Mouse (Mus musculus) bone marrow, adult 2 months (tissue): ENCODE results near the gene Psmb8. TPM values are rescaled to one million over a fixed set of nuclear protein-coding genes. Genes with fewer than 3 reads are reported as not detected.

ENCODE experiments used
- H3K27ac ChIP-seq: fragments of 200-500 bp; 2 replicates; pipeline ENCODE4 v1.5.1; 2012; ENCODE audit warnings: low read depth, mild to moderate bottlenecking, control low read depth, inconsistent platforms, low read length; ENCODE audit not compliant: control insufficient read depth, poor library complexity, insufficient read depth
- H3K4me1 ChIP-seq: fragments of 200-500 bp; 2 replicates; pipeline ENCODE4 v1.6.1; 2011; ENCODE audit warnings: low read length; ENCODE audit not compliant: control insufficient read depth, insufficient read depth
- H3K4me3 ChIP-seq: fragments of 200-500 bp; replicated peaks from 2 replicates; pipeline ENCODE3; 2011; ENCODE audit warnings: mild to moderate bottlenecking, low read depth, low read length, control low read depth; ENCODE audit not compliant: control insufficient read depth
- CTCF ChIP-seq: fragments of 200-500 bp; IDR thresholded peaks from 2 replicates; pipeline ENCODE4 v1.5.1; 2011; ENCODE audit warnings: low read length, control low read depth; ENCODE audit not compliant: control insufficient read depth, insufficient read depth
- POLR2A ChIP-seq: fragments of 200-500 bp; IDR thresholded peaks from 2 replicates; pipeline ENCODE4 v1.6.1; 2011; ENCODE audit warnings: low read depth, mild to moderate bottlenecking, control low read depth, low read length, borderline replicate concordance; ENCODE audit not compliant: control insufficient read depth
- WGBS: fragments of 180-500 bp; shearing (Covaris S2); methylation state at CpG from one replicate; pipeline ENCODE4 v1.1.7; 2018; 5-methylcytosine and 5-hydroxymethylcytosine counted together
- polyA plus RNA-seq: library from polyadenylated mRNA; stranded (reverse); fragments of >200 nt; gene quantifications from 2 replicates; pipeline ENCODE4 v1.2.4, GENCODE M21; 2011; ENCODE audit warnings: low replicate concordance; ENCODE audit not compliant: missing spikeins, insufficient read depth, insufficient read length

Gene Psmb8
- polyA plus RNA-seq, 1 experiment: 68.8 TPM

DNA sequence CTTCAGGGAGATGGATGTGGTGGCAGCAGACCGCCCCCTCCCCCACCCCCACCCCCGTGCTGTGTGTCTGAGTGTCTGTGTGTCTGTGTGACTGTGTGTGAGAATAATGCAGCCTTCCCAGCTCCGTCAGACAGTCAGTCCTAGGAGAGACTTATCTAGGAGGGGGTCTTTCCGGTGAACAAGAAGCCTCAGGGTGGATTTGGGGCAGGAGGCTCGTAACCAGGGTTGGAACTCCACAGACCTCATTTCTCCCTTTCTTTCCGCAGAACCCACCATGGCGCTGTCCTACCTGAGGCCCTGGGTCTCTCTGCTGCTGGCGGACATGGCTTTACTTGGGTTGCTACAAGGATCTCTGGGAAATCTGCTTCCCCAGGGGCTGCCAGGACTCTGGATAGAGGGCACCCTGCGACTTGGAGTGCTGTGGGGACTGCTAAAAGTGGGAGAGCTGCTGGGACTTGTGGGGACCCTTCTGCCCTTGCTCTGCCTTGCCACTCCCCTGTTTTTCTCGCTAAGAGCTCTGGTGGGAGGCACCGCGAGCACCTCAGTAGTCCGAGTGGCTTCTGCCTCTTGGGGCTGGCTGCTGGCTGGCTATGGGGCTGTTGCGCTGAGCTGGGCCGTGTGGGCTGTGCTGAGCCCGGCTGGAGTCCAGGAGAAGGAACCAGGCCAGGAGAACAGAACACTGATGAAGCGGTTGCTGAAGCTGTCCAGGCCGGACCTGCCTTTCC lies 7.7 kb downstream of the Psmb8 start:
- peak; percentile 36; the same call in 1 of the 2 replicates for TF ChIP-seq POLR2A
- TF ChIP-seq CTCF: peak; percentile 15; the same call in 1 of the 2 replicates
- 2% methylated on average over 18 of the region's 18 CpGs for WGBS
- Histone ChIP-seq H3K4me3 (peak overlapping the region; percentile 91), H3K4me1 (peaks cover 7% of the 10 kb centered on the region; the same call in 1 of the 2 replicates), H3K27ac (peak overlapping the region; percentile 92)

DNA sequence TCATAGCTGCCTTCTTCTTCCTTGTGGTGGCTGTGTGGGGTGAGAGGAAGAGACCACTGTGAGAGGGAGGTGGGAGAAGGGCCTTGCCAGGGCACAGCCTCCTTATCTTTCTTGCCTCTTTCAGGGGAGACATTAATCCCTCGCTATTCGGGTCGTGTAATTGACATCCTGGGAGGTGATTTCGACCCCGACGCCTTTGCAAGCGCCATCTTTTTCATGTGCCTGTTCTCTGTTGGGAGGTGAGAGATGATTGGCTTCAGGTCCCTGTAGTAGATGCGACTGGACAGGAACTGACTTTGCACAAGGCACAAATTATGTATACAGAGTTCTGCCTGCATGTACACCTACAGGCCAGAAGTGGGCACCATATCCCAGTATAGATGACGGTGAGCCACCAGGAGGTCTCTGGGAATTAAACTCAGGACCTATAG lies 8.2 kb downstream of the Psmb8 start:
- H3K27ac ChIP-seq: peak overlapping the region; percentile 60
- peak overlapping the region; percentile 91 for H3K4me3 ChIP-seq
- H3K4me1 ChIP-seq: peaks cover 13% of the 10 kb centered on the region; the same call in 1 of the 2 replicates
- WGBS: 3% methylated on average over 9 of the region's 9 CpGs
- peak; percentile 55 for TF ChIP-seq CTCF
- TF ChIP-seq POLR2A: no peak

DNA sequence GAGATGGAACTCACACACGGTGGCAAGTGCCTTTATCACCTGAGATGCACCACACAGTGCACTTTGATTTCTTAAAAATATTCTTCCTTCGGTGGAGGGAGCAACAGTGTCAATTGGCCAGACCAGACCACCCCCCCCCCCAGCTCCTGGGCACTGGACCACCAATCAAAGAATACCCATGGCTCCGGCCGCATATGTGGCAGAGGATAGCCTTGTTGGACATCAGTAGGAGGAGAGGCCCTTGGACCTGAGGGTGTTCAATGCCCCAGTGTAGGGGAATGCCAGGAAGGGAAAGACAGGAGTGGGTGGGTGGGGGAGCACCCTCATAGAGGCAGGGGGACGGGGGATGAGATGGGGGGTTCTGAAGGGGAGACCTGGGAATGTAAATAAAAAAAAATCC lies 9.2 kb downstream of the Psmb8 start:
- WGBS: 76% methylated on average over 5 of the region's 5 CpGs
- TF ChIP-seq POLR2A: no peak
- no peak for TF ChIP-seq CTCF
- H3K4me1 ChIP-seq: peaks cover 13% of the 10 kb centered on the region; the same call in 1 of the 2 replicates
- no peak overlapping the region for H3K4me3 ChIP-seq
- H3K27ac ChIP-seq: no peak overlapping the region

DNA sequence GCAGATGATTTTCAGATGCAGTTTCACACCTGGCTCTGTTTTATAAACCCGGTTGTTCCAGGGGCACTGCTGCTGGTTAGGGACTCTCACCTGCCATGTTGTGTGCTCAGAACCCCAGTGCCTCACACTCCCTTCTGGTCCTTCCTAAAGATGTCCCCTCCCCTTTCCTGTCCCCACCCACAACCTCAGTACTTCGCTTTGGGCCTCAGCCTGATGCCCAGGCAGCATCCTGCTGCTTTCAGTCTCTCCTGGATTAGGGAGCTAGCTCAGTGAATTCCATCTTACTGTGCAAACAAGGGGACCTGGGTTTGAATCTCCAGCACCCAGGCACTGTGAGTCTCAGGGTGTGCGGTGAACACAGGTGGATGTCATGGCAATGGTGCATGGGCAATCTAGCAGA lies 9.9 kb downstream of the Psmb8 start:
- WGBS: 50% methylated on average over 3 of the region's 3 CpGs
- no peak for TF ChIP-seq POLR2A
- no peak for TF ChIP-seq CTCF
- H3K4me1 ChIP-seq: peaks cover 12% of the 10 kb centered on the region; the same call in 1 of the 2 replicates
- H3K4me3 ChIP-seq: no peak overlapping the region
- no peak overlapping the region for H3K27ac ChIP-seq

DNA sequence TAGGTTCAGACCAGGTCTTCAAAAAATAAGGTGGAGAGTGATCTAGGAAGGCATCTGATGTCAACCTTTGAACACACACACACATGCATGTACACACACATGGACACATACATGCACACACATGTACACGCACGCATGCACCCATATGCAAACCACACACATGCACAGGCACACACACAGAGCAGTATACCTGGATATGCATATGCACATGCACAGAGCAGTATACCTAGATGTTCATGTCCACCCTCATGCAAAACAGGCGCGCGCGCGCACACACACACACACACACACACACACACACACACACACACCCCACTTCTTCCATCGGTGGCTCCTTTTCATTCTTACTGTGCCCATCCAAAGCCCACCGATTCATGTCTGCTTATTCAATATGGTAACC lies 10.3 kb downstream of the Psmb8 start:
- H3K27ac ChIP-seq: no peak overlapping the region
- H3K4me1 ChIP-seq: peaks cover 12% of the 10 kb centered on the region; the same call in 1 of the 2 replicates
- WGBS: 93% methylated on average over 9 of the region's 9 CpGs
- TF ChIP-seq CTCF: no peak
- TF ChIP-seq POLR2A: no peak
- no peak overlapping the region for H3K4me3 ChIP-seq

DNA sequence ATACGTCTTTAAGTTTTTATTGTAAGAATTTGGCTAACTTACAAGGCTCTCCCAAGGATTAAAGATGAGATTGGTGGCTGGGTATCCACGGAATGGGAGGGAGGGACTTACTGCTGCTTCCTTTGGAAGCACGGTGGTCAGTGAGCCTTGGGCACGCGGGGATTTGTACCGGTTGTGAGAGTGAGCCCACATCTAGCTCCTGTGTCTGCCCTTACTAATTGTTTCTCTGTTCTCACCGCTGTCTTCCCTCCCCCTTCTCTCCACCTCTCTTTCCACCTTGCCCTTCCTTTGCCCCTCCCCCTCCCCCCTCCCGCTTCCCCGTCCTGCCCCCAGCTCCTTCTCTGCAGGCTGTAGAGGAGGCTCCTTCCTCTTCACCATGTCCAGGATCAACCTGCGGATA lies 10.9 kb downstream of the Psmb8 start:
- Histone ChIP-seq H3K4me3 (no peak overlapping the region), H3K27ac (no peak overlapping the region), H3K4me1 (peaks cover 12% of the 10 kb centered on the region; the same call in 1 of the 2 replicates)
- TF ChIP-seq POLR2A: no peak
- 56% methylated on average over 10 of the region's 10 CpGs for WGBS

DNA sequence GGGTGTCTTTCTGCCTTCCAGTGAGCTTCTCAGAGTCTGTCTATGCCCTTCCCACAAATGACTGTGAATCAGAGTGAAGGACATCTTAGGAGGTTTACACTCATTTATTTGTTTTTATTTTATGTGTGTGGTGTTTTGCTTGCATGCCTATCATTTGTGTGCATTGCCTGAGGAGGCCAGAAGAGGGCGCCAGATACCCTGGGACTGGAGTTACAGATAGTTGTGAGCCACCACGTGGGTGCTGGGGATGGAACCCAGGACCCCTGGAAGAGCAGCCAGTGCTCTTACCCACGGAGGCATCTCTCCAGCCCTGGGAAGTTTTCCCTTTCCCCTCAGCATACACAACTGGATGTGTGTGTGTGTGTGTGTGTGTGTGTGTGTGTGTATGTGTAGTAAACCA lies 12.2 kb downstream of the Psmb8 start:
- TF ChIP-seq POLR2A (no peak), CTCF (peak; percentile 64)
- Histone ChIP-seq H3K4me1 (peaks cover 10% of the 10 kb centered on the region; the same call in 1 of the 2 replicates), H3K27ac (no peak overlapping the region), H3K4me3 (no peak overlapping the region)
- 64% methylated on average over 3 of the region's 3 CpGs for WGBS

DNA sequence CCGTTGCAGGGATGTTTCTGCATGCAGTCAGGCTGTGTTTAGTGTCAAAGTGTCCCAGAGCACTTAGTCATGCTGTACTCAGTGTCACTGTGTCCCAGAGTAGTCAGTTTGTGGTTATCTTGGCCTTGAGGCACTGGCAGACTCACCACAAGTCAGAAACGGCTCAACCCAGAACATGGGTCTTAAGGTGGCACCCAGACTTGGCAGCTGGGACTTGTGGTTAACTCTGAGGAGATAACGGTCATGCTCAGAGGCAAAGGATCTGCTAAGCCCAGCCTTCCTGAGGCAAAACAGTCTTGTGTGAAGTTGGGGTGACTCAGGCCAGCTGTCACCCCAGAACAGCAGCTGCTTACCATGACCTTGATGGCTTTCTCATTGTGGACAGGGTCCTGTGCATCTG lies 13.1 kb downstream of the Psmb8 start:
- WGBS: 5% methylated on average over 3 of the region's 3 CpGs
- H3K4me1 ChIP-seq: peaks cover 10% of the 10 kb centered on the region; the same call in 1 of the 2 replicates
- no peak overlapping the region for H3K4me3 ChIP-seq
- peak overlapping the region; percentile 50 for H3K27ac ChIP-seq
- TF ChIP-seq POLR2A (no peak), CTCF (no peak)

DNA sequence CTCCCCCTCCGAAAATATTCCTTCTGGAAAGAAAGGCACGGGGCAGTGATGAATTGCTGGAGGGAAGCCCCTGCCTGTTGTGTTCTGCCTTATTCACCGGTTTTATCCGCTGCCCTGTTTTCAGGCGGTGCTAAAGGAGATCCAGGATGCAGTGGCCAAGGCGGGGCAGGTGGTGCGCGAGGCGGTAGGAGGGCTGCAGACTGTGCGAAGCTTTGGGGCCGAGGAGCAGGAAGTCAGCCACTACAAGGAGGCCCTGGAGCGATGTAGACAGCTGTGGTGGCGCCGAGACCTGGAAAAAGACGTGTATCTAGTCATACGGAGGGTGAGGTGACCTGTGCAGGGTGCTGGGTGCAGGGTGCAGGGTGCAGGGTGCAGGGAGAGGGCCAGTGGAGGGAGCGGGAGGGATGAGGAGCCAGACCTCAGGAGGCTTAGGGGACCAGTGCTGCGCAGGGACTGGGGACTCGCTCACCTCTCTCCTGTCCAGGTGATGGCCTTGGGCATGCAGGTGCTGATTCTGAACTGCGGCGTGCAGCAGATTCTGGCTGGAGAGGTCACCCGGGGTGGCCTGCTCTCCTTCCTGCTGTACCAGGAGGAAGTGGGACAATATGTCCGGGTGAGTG lies 14.3 kb downstream of the Psmb8 start:
- TF ChIP-seq CTCF: no peak
- no peak for TF ChIP-seq POLR2A
- 34% methylated on average over 23 of the region's 23 CpGs for WGBS
- Histone ChIP-seq H3K27ac (no peak overlapping the region; the same call in 1 of the 2 replicates), H3K4me3 (no peak overlapping the region), H3K4me1 (peaks cover 10% of the 10 kb centered on the region; the same call in 1 of the 2 replicates)
